In the genomic region with DNA sequence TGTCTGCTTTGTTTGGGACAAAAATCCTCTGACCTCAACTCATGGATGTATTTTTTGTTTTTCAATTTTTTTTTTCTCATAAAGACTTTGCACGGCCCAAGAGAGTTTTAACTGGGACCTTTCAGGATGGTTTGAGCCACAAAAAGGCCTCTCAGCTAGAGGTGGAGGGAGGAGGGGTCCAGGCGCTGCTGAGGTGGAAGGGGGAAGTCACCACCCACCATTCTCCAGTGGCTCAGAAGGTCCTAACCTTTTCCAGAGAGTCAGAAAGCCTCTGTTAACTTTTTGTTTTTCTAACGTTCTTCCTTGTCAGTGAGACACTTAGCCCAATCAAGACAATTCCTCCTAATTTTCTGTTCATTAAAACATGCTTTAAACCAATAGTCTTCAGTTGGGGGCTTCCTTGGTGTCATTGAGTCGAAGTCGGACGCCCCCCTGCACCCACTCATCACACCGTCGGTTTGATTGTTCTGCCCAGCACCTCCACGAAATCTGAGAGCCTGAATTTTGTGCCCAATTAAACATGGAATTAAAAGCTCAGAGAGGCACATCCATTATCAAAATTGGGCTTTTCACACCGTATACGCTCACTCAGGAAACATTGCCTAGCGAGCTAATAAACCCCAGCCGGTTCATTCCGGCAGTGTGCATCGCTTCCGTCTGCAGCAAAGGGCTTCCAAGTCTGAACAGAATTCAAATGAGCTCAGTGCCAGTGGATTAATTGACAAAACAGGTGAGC, we compare ENCODE assay signal across 11 mouse cellular contexts.
DNase-seq lines count a peak whose midpoint lies in the region; ATAC-seq lines count a peak whose summit lies in the region.
"Had no signal": no experiment of that assay in that cellular context is flagged by ENCODE, and none has a peak within 500 bp of the region (broad histone marks: within the 10 kb centered on the region; RNA-seq: fewer than 3 reads in every experiment).

No protein-coding gene starts in this region.

- no peak overlapping the region for H3K27ac ChIP-seq in limb, embryonic 13.5 days
- H3K27ac ChIP-seq: heart, embryonic 13.5 days had no signal

- WGBS in limb, embryonic 13.5 days, result 25% methylated on average over 16 of the region's 16 CpGs

- no peak overlapping the region for H3K4me3 ChIP-seq in limb, embryonic 13.5 days
- H3K4me3 ChIP-seq: heart, embryonic 13.5 days had no signal

- ATAC-seq in limb, embryonic 13.5 days (ENCODE audit: low FRiP score, low read depth), result peak; percentile 40; the same call in 1 of the 2 replicates
- ATAC-seq: CD4-positive, CD25-positive, alpha-beta regulatory T cell, adult 4 months; intestine, postnatal 0 days had no signal

- H3K27me3 ChIP-seq in limb, embryonic 13.5 days, result no peaks in the 10 kb centered on the region

- H3K4me2 ChIP-seq in limb, embryonic 13.5 days (replicated peaks), result peak overlapping the region; percentile 36
- H3K4me2 ChIP-seq: heart, embryonic 13.5 days had no signal

- H3K9me3 ChIP-seq in limb, embryonic 13.5 days, result no peaks in the 10 kb centered on the region
- H3K9me3 ChIP-seq: heart, embryonic 13.5 days had no signal

- no peaks in the 10 kb centered on the region for H3K36me3 ChIP-seq in limb, embryonic 13.5 days
- H3K36me3 ChIP-seq: heart, embryonic 13.5 days had no signal

- H3K4me1 ChIP-seq in limb, embryonic 13.5 days, result peaks cover 8% of the 10 kb centered on the region; the same call in 1 of the 2 replicates
- H3K4me1 ChIP-seq: heart, embryonic 13.5 days had no signal

- H3K9ac ChIP-seq in limb, embryonic 13.5 days, result 0 out of 2 replicates have a peak overlapping the region, but pooled peaks have one; percentile 25
- H3K9ac ChIP-seq: heart, embryonic 13.5 days had no signal

- peak; percentile 8 to 15 for DNase-seq in layer of hippocampus, postnatal 10 days (ENCODE audit: low spot score in 2 of 2)
- DNase-seq in layer of hippocampus, postnatal 36 days, result no peak
- DNase-seq in forelimb bud, embryonic 11.5 days (ENCODE audit: low read depth, low spot score), result peak; percentile 11
- DNase-seq in retina, postnatal 1 day, result peak; percentile 34
- DNase-seq in right cerebral cortex, postnatal 14 days, result no peak
- no peak for DNase-seq in testis, postnatal 10 days (ENCODE audit: low spot score)
- no peak for DNase-seq in right cerebral cortex, adult 18-20 months

Comparison
In these comparisons a context has a peak if more than half of its experiments do, and no peak if none do; other contexts are left out.
1. DNase-seq: peak in layer of hippocampus, postnatal 10 days (2 of 2), forelimb bud, embryonic 11.5 days (single experiment) and retina, postnatal 1 day (single experiment); none in layer of hippocampus, postnatal 36 days (0 of 2), right cerebral cortex, postnatal 14 days (single experiment), testis, postnatal 10 days (single experiment) and right cerebral cortex, adult 18-20 months (single experiment).